Mouse (Mus musculus): ENCODE measurements around the gene Nfe2l1. TPM values are rescaled to one million over a fixed set of nuclear protein-coding genes. Genes with fewer than 3 reads are reported as not detected.

Gene Nfe2l1
- polyA plus RNA-seq, 1 experiment = 89.3 TPM

- Histone ChIP-seq H3ac (ENCODE audit: control insufficient read depth, insufficient read length, low read depth) (peak overlapping the region; percentile 44), H3K4me3 (ENCODE audit: insufficient read depth, poor library complexity, severe bottlenecking) (peak overlapping the region; percentile 19), H3K27me3 (ENCODE audit: control insufficient read depth, insufficient read depth, insufficient read length) (no peaks in the 10 kb centered on the region), H3K79me3 (ENCODE audit: low read depth) (peaks cover 79% of the 10 kb centered on the region), H3K36me3 (ENCODE audit: control insufficient read depth, insufficient read depth) (peaks cover 62% of the 10 kb centered on the region), H3K79me2 (ENCODE audit: control insufficient read depth, insufficient read depth) (peaks cover 98% of the 10 kb centered on the region)
- TF ChIP-seq MYOG (IDR thresholded peaks at IDR 0.05; ENCODE audit: control insufficient read depth, extremely low read depth, insufficient read length) (no peak), CTCF (IDR thresholded peaks at IDR 0.05; ENCODE audit: control insufficient read depth, insufficient read depth, insufficient read length) (no peak), FOSL1 (IDR thresholded peaks at IDR 0.05; ENCODE audit: insufficient read depth, low read length, poor library complexity, severe bottlenecking) (no peak), USF1 (IDR thresholded peaks at IDR 0.05; ENCODE audit: low read depth) (no peak), MAX (IDR thresholded peaks at IDR 0.05) (no peak), MYOD1 (IDR thresholded peaks at IDR 0.05; ENCODE audit: control insufficient read depth, insufficient read length, low read depth) (no peak), CEBPB (IDR thresholded peaks at IDR 0.05; ENCODE audit: low read depth) (no peak)
These were observed 6.3 kb downstream of the Nfe2l1 start for GRCm38 (mm10) chr11:96823471-96823837.

- Histone ChIP-seq H3K36me3 (ENCODE audit: control insufficient read depth, insufficient read depth) (peaks cover 67% of the 10 kb centered on the region), H3K4me3 (ENCODE audit: insufficient read depth, poor library complexity, severe bottlenecking) (no peak overlapping the region), H3K79me3 (ENCODE audit: low read depth) (peaks cover 75% of the 10 kb centered on the region), H3K79me2 (ENCODE audit: control insufficient read depth, insufficient read depth) (peaks cover 98% of the 10 kb centered on the region), H3K27me3 (ENCODE audit: control insufficient read depth, insufficient read depth, insufficient read length) (no peaks in the 10 kb centered on the region), H3ac (ENCODE audit: control insufficient read depth, insufficient read length, low read depth) (no peak overlapping the region)
- TF ChIP-seq MAX (IDR thresholded peaks at IDR 0.05) (no peak), USF1 (IDR thresholded peaks at IDR 0.05; ENCODE audit: low read depth) (peak; percentile 35), CEBPB (IDR thresholded peaks at IDR 0.05; ENCODE audit: low read depth) (peak; percentile 91)
These were observed 6.9 kb downstream of the Nfe2l1 start for GRCm38 (mm10) chr11:96822675-96823470.

- Histone ChIP-seq H3K36me3 (ENCODE audit: control insufficient read depth, insufficient read depth) (peaks cover 67% of the 10 kb centered on the region), H3K27me3 (ENCODE audit: control insufficient read depth, insufficient read depth, insufficient read length) (no peaks in the 10 kb centered on the region), H3ac (ENCODE audit: control insufficient read depth, insufficient read length, low read depth) (no peak overlapping the region), H3K4me3 (ENCODE audit: insufficient read depth, poor library complexity, severe bottlenecking) (no peak overlapping the region), H3K79me2 (ENCODE audit: control insufficient read depth, insufficient read depth) (peaks cover 97% of the 10 kb centered on the region), H3K79me3 (ENCODE audit: low read depth) (peaks cover 66% of the 10 kb centered on the region)
- TF ChIP-seq MAX (IDR thresholded peaks at IDR 0.05) (no peak), USF1 (IDR thresholded peaks at IDR 0.05; ENCODE audit: low read depth) (no peak), FOSL1 (IDR thresholded peaks at IDR 0.05; ENCODE audit: insufficient read depth, low read length, poor library complexity, severe bottlenecking) (no peak), CTCF (IDR thresholded peaks at IDR 0.05; ENCODE audit: control insufficient read depth, insufficient read depth, insufficient read length) (no peak), MYOG (IDR thresholded peaks at IDR 0.05; ENCODE audit: control insufficient read depth, extremely low read depth, insufficient read length) (no peak), MYOD1 (IDR thresholded peaks at IDR 0.05; ENCODE audit: control insufficient read depth, insufficient read length, low read depth) (no peak), CEBPB (IDR thresholded peaks at IDR 0.05; ENCODE audit: low read depth) (no peak)
These were observed 7.8 kb downstream of the Nfe2l1 start for GRCm38 (mm10) chr11:96821956-96822355.

- peaks cover 38% of the 10 kb centered on the region for H3K79me3 ChIP-seq (ENCODE audit: low read depth)
- TF ChIP-seq CEBPB (IDR thresholded peaks at IDR 0.05; ENCODE audit: low read depth) = no peak
- no peak for TF ChIP-seq CTCF (IDR thresholded peaks at IDR 0.05; ENCODE audit: control insufficient read depth, insufficient read depth, insufficient read length)
- no peak for TF ChIP-seq FOSL1 (IDR thresholded peaks at IDR 0.05; ENCODE audit: insufficient read depth, low read length, poor library complexity, severe bottlenecking)
- TF ChIP-seq MYOD1 (IDR thresholded peaks at IDR 0.05; ENCODE audit: control insufficient read depth, insufficient read length, low read depth) = no peak
- H3K36me3 ChIP-seq (ENCODE audit: control insufficient read depth, insufficient read depth) = peaks cover 76% of the 10 kb centered on the region
- no peak overlapping the region for H3K4me3 ChIP-seq (ENCODE audit: insufficient read depth, poor library complexity, severe bottlenecking)
- H3ac ChIP-seq (ENCODE audit: control insufficient read depth, insufficient read length, low read depth) = no peak overlapping the region
- H3K27me3 ChIP-seq (ENCODE audit: control insufficient read depth, insufficient read depth, insufficient read length) = no peaks in the 10 kb centered on the region
- H3K79me2 ChIP-seq (ENCODE audit: control insufficient read depth, insufficient read depth) = peaks cover 60% of the 10 kb centered on the region
These were observed 11.5 kb downstream of the Nfe2l1 start for GRCm38 (mm10) chr11:96818128-96818710.

DNA sequence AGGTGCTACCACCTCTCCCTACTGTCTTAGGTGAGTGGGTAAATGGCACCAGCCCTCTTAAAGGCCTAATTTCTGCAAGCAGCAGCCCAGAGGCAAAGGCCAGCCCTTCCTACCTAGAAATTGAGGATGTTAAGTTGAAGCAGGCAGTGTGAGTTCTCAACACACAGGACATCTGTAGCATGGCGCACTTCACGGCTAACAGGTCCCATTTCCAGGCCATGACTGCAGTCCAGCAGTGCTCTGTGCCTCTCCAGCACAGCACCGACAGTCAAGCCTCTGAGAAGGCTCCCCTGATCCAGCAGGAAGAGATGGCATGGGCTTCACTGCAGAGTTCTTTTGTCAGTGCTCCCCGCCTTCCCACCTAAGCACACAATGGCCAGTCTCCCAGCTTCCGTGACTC is 12.8 kb downstream of the Nfe2l1 start:
- Histone ChIP-seq H3ac (ENCODE audit: control insufficient read depth, insufficient read length, low read depth) (no peak overlapping the region), H3K79me2 (ENCODE audit: control insufficient read depth, insufficient read depth) (peaks cover 48% of the 10 kb centered on the region), H3K36me3 (ENCODE audit: control insufficient read depth, insufficient read depth) (peaks cover 83% of the 10 kb centered on the region), H3K4me3 (ENCODE audit: insufficient read depth, poor library complexity, severe bottlenecking) (no peak overlapping the region), H3K79me3 (ENCODE audit: low read depth) (peaks cover 26% of the 10 kb centered on the region), H3K27me3 (ENCODE audit: control insufficient read depth, insufficient read depth, insufficient read length) (no peaks in the 10 kb centered on the region)
- TF ChIP-seq MYOG (IDR thresholded peaks at IDR 0.05; ENCODE audit: control insufficient read depth, extremely low read depth, insufficient read length) (no peak), MYOD1 (IDR thresholded peaks at IDR 0.05; ENCODE audit: control insufficient read depth, insufficient read length, low read depth) (no peak), CEBPB (IDR thresholded peaks at IDR 0.05; ENCODE audit: low read depth) (no peak), CTCF (IDR thresholded peaks at IDR 0.05; ENCODE audit: control insufficient read depth, insufficient read depth, insufficient read length) (no peak), FOSL1 (IDR thresholded peaks at IDR 0.05; ENCODE audit: insufficient read depth, low read length, poor library complexity, severe bottlenecking) (no peak), MAX (IDR thresholded peaks at IDR 0.05) (no peak), USF1 (IDR thresholded peaks at IDR 0.05; ENCODE audit: low read depth) (no peak)
